Mouse (Mus musculus) liver, postnatal 0 days (tissue): ENCODE results near the gene Ccnd3.

ENCODE experiments used
- CTCF ChIP-seq: sonication (generic); IDR thresholded peaks from 2 replicates; pipeline ENCODE4 v1.5.1; 2016; ENCODE audit warnings: antibody characterized with exemption, low read depth
- EP300 ChIP-seq: IDR thresholded peaks from 2 replicates; pipeline ENCODE4 v1.6.1; 2016; ENCODE audit warnings: antibody characterized with exemption, low read depth, mild to moderate bottlenecking

- no peak for TF ChIP-seq EP300
- no peak for TF ChIP-seq CTCF
Measured at GRCm38 (mm10) chr17:47557179-47557578, 52.3 kb downstream of the Ccnd3 start.
